Mouse (Mus musculus) G1E (cell line): ENCODE measurements around the gene Iqcf4. TPM values are rescaled to one million over a fixed set of nuclear protein-coding genes. Genes with fewer than 3 reads are reported as not detected.
A peak's percentile ranks its signal among the peaks of the same experiment; 100 is the strongest.

Source experiments
- ATAC-seq: 2 replicates; pipeline ENCODE4 v1.8.0; 2016; ENCODE audit warnings: mild to moderate bottlenecking; ENCODE audit not compliant: insufficient number of reproducible peaks, poor library complexity, low FRiP score, severe bottlenecking; ENCODE audit errors: extremely low read depth
- DNase-seq: peaks from one replicate; pipeline ENCODE4 v3.0.0; 2012; ENCODE audit warnings: low spot score
- H3K27me3 ChIP-seq: 2 replicates; pipeline ENCODE4 v1.6.1; 2012; ENCODE audit warnings: mild to moderate bottlenecking, low read length, inconsistent platforms; ENCODE audit not compliant: insufficient read depth
- H3K36me3 ChIP-seq: replicated peaks from 2 replicates; pipeline ENCODE3; 2012; ENCODE audit warnings: mild to moderate bottlenecking, inconsistent platforms
- H3K4me1 ChIP-seq: 2 replicates; pipeline ENCODE4 v1.6.1; 2012; ENCODE audit warnings: low read depth, low read length, inconsistent platforms, mixed read lengths; ENCODE audit not compliant: insufficient read depth
- H3K4me3 ChIP-seq: 2 replicates; pipeline ENCODE4 v1.5.1; 2012; ENCODE audit warnings: low read depth, mild to moderate bottlenecking, inconsistent platforms, low read length, moderate library complexity, mixed read lengths
- H3K9me3 ChIP-seq: replicated peaks from 2 replicates; pipeline ENCODE4 v1.6.1; 2012; ENCODE audit warnings: inconsistent platforms
- CTCF ChIP-seq: IDR thresholded peaks from 2 replicates; pipeline ENCODE4 v1.5.1; 2012; ENCODE audit warnings: low read depth, low read length, inconsistent platforms, mixed read lengths
- GATA1 ChIP-seq: IDR thresholded peaks from 2 replicates; pipeline ENCODE4 v1.6.1; 2012; ENCODE audit warnings: borderline replicate concordance, low read length, inconsistent platforms, mixed read lengths
- GATA2 ChIP-seq: IDR thresholded peaks from 2 replicates; pipeline ENCODE4 v1.6.1; 2012; ENCODE audit warnings: low read depth, low read length, inconsistent platforms, borderline replicate concordance
- POLR2AphosphoS5 ChIP-seq: IDR thresholded peaks from 2 replicates; pipeline ENCODE4 v1.6.1; 2012; ENCODE audit warnings: low read depth, low read length, inconsistent platforms; ENCODE audit not compliant: insufficient replicate concordance
- TAL1 ChIP-seq: conservative IDR thresholded peaks from 2 replicates; pipeline ENCODE4 v1.6.1; 2012; ENCODE audit warnings: low read depth, low read length, inconsistent platforms, mixed read lengths
- polyA plus RNA-seq: library from polyadenylated mRNA; stranded (reverse); fragments of >175 nt; gene quantifications from 2 replicates; pipeline ENCODE4 v1.2.3, GENCODE M21; 2012
- total RNA-seq, 2 experiments: library from RNA; stranded (forward) in 1 of 2; stranded (reverse) in 1 of 2; fragments of 200-1000 nt in 1 of 2; fragments of >200 nt in 1 of 2; fragmentation: Nextera tagmentation in 1 of 2; gene quantifications; 2 replicates each; pipeline ENCODE4 v1.2.3; 2014 to 2017

The Iqcf4 gene
- total RNA-seq (2014; fragmentation: Nextera tagmentation) (not detected in 2 replicates), total RNA-seq (2017) (not detected in 2 replicates), polyA plus RNA-seq (not detected in 2 replicates)

GRCm38 (mm10) chr9:106570896-106571295 lies at the start of gene Iqcf4:
Iqcf4 (minus strand) TSS chr9:106570996.
- Histone ChIP-seq H3K4me3 (no peak within 1 kb of the TSS), H3K27me3 (peaks cover 9% of the 10 kb centered on the region), H3K4me1 (no peaks in the 10 kb centered on the region), H3K9me3 (no peaks in the 10 kb centered on the region), H3K36me3 (no peaks in the 10 kb centered on the region)
- no peak for TF ChIP-seq GATA2
- no peak for TF ChIP-seq GATA1
- TF ChIP-seq POLR2AphosphoS5 = no peak
- TF ChIP-seq CTCF = no peak
- no peak for TF ChIP-seq TAL1
- ATAC-seq (no peak), DNase-seq (no peak)

GRCm38 (mm10) chr9:106617496-106617895 lies 46.7 kb upstream of the Iqcf4 start:
- TF ChIP-seq GATA1 (no peak), GATA2 (no peak), POLR2AphosphoS5 (no peak), TAL1 (no peak), CTCF (no peak)
- H3K4me3 ChIP-seq = no peak overlapping the region
- H3K4me1 ChIP-seq = no peaks in the 10 kb centered on the region
- no peak for ATAC-seq
- DNase-seq = no peak
- no peaks in the 10 kb centered on the region for H3K9me3 ChIP-seq
- no peaks in the 10 kb centered on the region for H3K36me3 ChIP-seq
- peaks cover 15% of the 10 kb centered on the region for H3K27me3 ChIP-seq

GRCm38 (mm10) chr9:106616306-106616705 lies 45.5 kb upstream of the Iqcf4 start:
- Histone ChIP-seq H3K36me3 (no peaks in the 10 kb centered on the region), H3K4me1 (no peaks in the 10 kb centered on the region), H3K9me3 (no peaks in the 10 kb centered on the region), H3K4me3 (no peak overlapping the region), H3K27me3 (peaks cover 18% of the 10 kb centered on the region)
- DNase-seq (no peak), ATAC-seq (no peak)
- TF ChIP-seq CTCF (no peak), GATA1 (no peak), POLR2AphosphoS5 (no peak), TAL1 (no peak), GATA2 (no peak)

GRCm38 (mm10) chr9:106614616-106615015 lies 43.8 kb upstream of the Iqcf4 start:
- no peak for DNase-seq
- no peak for ATAC-seq
- Histone ChIP-seq H3K36me3 (no peaks in the 10 kb centered on the region), H3K9me3 (no peaks in the 10 kb centered on the region), H3K4me3 (no peak overlapping the region), H3K4me1 (no peaks in the 10 kb centered on the region), H3K27me3 (peaks cover 18% of the 10 kb centered on the region)
- TF ChIP-seq GATA2 = no peak
- no peak for TF ChIP-seq CTCF
- TF ChIP-seq POLR2AphosphoS5 = no peak
- no peak for TF ChIP-seq GATA1
- TF ChIP-seq TAL1 = no peak

GRCm38 (mm10) chr9:106613951-106614350 lies 43.2 kb upstream of the Iqcf4 start:
- Histone ChIP-seq H3K4me3 (no peak overlapping the region), H3K36me3 (no peaks in the 10 kb centered on the region), H3K4me1 (no peaks in the 10 kb centered on the region), H3K9me3 (no peaks in the 10 kb centered on the region), H3K27me3 (peaks cover 18% of the 10 kb centered on the region)
- DNase-seq (no peak), ATAC-seq (no peak)
- TF ChIP-seq GATA2 = no peak
- no peak for TF ChIP-seq GATA1
- no peak for TF ChIP-seq CTCF
- TF ChIP-seq POLR2AphosphoS5 = no peak
- no peak for TF ChIP-seq TAL1

GRCm38 (mm10) chr9:106610727-106611126 lies 39.9 kb upstream of the Iqcf4 start:
- Histone ChIP-seq H3K4me3 (no peak overlapping the region), H3K36me3 (no peaks in the 10 kb centered on the region)
- ATAC-seq = no peak

GRCm38 (mm10) chr9:106600546-106600945 lies 29.8 kb upstream of the Iqcf4 start:
- no peak overlapping the region for H3K4me3 ChIP-seq
- DNase-seq (peak; percentile 10), ATAC-seq (no peak)
- TF ChIP-seq CTCF (peak; percentile 55; the same call in 1 of the 2 replicates), GATA2 (no peak), GATA1 (no peak), POLR2AphosphoS5 (no peak), TAL1 (no peak)
- no peaks in the 10 kb centered on the region for H3K36me3 ChIP-seq
- peaks cover 8% of the 10 kb centered on the region for H3K27me3 ChIP-seq
- no peaks in the 10 kb centered on the region for H3K9me3 ChIP-seq
- no peaks in the 10 kb centered on the region for H3K4me1 ChIP-seq

More at GRCm38 (mm10) chr9:106610727-106611126, 39.9 kb upstream of the Iqcf4 start:
- peaks cover 12% of the 10 kb centered on the region for H3K27me3 ChIP-seq
- DNase-seq = no peak
- no peaks in the 10 kb centered on the region for H3K9me3 ChIP-seq
- no peaks in the 10 kb centered on the region for H3K4me1 ChIP-seq
- TF ChIP-seq GATA2 = no peak
- no peak for TF ChIP-seq CTCF
- no peak for TF ChIP-seq TAL1
- TF ChIP-seq GATA1 = no peak
- TF ChIP-seq POLR2AphosphoS5 = no peak
